ENCODE assay signal across 16 mouse cellular contexts in the genomic region with DNA sequence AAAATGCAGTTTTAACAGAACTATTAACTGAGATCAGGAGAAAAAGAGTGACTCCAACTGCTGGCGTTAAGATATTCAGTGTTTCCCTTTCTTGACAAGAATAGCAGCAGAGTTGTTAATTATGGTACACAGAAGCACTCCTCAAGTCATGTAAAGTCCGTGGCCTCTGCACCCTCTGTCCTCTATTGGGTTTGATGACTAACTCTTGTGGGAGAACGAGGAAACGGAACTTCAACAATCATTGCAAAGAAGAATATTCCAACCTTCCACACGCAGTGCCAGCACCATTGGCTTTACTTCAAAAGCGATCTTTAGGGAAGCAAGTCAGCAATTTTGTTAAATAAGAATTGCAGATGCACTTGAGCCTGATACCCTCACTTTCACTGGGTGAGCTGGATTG.
DNase-seq lines count a peak whose midpoint lies in the region; ATAC-seq lines count a peak whose summit lies in the region.
"Had no signal": no experiment of that assay in that cellular context is flagged by ENCODE, and none has a peak within 500 bp of the region (broad histone marks: within the 10 kb centered on the region; RNA-seq: fewer than 3 reads in every experiment).

No protein-coding gene starts in this region.

- ATAC-seq in erythroblast, adult 5-6 weeks (replicated peaks; ENCODE audit: low FRiP score, poor library complexity, severe bottlenecking) = no peak
- ATAC-seq: intestine, postnatal 0 days had no signal

- peak; percentile 6 for DNase-seq in embryo, embryonic 10.5 days (ENCODE audit: low spot score)
- DNase-seq in embryo, embryonic 9.5 days (ENCODE audit: extremely low spot score) = no peak
- DNase-seq in kidney, adult 9 months = peak; percentile 1
- DNase-seq in kidney, adult 11 months = no peak
- DNase-seq in adipocyte (ENCODE audit: low spot score) = peak; percentile 12
- DNase-seq in skeletal muscle tissue, adult 2 months (ENCODE audit: low read depth, low spot score) = peak; percentile 1
- DNase-seq: adrenal gland, postnatal 14 days; B cell, adult 2 months; gastrocnemius, postnatal 36 days; heart, adult 2 months; liver; lung, postnatal 36 days; midbrain, embryonic 14.5 days; right cerebral cortex, postnatal 4 days had no signal

Comparison
In these comparisons a context has a peak if more than half of its experiments do, and no peak if none do; other contexts are left out.
1. DNase-seq: peak in embryo, embryonic 10.5 days (single experiment), kidney, adult 9 months (single experiment), adipocyte (single experiment) and skeletal muscle tissue, adult 2 months (single experiment); none in embryo, embryonic 9.5 days (single experiment) and kidney, adult 11 months (single experiment).